Mouse (Mus musculus) large intestine, adult 2 months (tissue): ENCODE measurements around the gene Tjap1. TPM values are rescaled to one million over a fixed set of nuclear protein-coding genes. Genes with fewer than 3 reads are reported as not detected.

Experiments used
- DNase-seq: peaks from one replicate; pipeline ENCODE4 v3.0.0-alpha.2; 2012; ENCODE audit warnings: low read depth, low spot score
- WGBS: fragments of 180-500 bp; shearing (Covaris S2); methylation state at CpG from one replicate; pipeline ENCODE4 v1.1.7; 2018; 5-methylcytosine and 5-hydroxymethylcytosine counted together
- polyA plus RNA-seq: library from polyadenylated mRNA; depleted of rRNA; stranded (reverse); fragments of >200 nt; gene quantifications from 2 replicates; pipeline ENCODE4 v1.2.3, GENCODE M21; 2012; rRNA removed

Gene Tjap1
- polyA plus RNA-seq: 27.3 and 47.7 TPM in 2 replicates

DNA sequence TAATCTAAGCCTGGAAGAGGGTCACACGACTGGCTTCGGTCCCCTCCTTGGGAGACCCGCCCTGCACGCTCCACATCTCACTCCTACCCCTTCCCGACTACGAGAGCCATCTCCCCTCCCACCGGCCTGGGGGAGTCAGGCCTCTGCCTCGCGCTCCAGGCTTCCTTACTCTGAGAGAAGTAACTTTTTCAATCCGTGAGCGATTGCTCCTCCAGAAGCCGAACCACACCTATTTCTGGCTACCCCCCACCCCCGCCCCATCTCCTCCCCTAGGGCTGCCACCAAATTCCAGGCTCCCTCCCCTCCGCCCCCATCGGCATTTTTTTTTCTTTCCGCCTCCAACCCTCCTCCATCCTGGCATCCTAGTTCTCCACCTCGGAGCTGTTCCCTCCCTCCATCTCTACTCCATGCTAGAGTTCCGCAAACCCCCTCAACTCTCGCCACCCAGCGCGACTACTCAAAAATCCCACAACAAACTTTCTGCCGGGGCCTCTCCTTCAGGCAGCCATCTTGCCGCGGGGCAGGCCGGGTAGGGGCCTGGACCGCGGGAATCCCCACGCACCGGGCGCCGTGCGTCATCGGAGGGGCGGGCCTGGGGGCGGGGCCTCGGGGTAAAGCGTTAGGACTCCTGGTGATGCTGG, at the start of gene Tjap1:
Gene Tjap1, minus strand, starts transcription at position 544 of the 641 bp plus-strand sequence.
- WGBS: under 1% methylated on average over 36 of the region's 37 CpGs
- peak; percentile 61 for DNase-seq

DNA sequence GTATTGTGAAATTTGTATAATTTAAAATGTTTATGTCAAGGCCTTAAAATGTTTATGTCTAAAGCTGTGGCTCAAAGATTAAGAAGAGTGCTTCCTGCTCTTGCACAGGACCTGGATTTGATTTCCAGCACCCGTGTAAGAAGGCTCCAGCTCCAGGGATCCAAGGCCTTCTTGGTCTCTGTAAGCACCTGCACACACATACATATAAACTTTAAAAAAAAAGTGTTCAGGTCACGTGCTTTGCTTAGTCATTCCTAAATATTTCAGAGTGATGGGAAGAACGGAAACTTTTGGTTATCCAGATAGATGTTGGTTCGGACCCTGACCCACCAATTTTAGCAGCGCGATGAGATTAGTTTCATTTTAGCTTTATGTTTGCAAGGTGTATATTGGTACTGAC, 45.9 kb upstream of the Tjap1 start:
- 68% methylated on average over 6 of the region's 6 CpGs for WGBS
- DNase-seq: no peak

DNA sequence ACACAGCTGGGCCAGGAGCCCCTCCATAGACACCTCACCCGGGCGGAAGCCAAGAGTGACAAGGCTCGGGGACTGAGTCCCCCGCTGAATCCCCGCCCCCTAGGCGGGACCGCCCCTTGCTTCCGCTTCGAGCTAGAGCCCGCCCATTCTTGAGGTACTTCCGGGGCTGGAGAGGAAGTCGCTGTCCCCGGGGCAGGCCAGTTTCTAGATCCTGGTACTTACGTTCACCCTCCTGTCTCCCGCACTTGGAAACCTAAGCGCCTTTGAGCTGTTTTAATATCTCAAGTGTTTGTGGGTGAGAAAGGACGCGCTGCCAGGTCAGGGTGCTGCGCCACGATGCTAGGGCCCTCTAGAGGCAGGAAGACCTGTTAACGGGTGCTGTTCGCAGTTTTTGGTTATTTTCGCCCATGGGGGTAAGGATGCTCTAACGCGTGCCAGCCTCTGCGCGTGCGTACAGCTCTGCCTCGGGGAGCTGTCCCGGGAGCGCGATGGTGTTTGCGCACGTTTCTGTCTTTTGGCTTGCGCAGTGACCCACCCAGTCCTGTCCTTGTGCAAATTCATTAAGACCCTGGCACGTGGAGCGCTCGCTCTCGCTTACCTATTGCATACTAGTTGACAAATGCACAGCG, 45.2 kb upstream of the Tjap1 start, which contains the start of gene Abcc10:
Gene Abcc10, minus strand, starts transcription at position 447 of the 629 bp plus-strand sequence.
- DNase-seq: peak; percentile 97
- under 1% methylated on average over 40 of the region's 40 CpGs for WGBS

DNA sequence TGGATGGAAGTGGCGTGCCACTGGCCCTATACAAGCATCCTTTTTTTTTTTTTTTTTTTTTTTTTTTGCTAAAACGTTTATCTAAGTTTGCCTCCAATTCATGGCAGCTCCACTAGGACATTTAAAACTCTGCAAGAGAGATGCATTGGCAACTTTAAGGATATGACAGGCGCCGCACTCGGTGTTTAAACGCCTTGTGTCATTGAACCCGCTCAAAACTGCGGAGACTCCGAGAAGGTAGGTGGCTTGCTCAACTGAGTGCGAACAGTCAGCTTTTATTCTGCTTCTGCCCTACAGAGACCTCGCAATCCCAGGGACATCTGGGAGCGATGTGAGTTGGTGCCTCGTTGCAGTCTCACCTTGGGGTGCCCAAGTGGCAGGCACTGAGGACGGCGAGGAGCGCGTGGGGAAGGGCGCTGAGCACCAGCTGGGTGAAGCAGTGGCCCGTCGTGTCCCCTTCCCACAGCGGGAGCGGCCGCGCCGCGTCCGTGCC, 44.6 kb upstream of the Tjap1 start:
- 3% methylated on average over 27 of the region's 27 CpGs for WGBS
- no peak for DNase-seq

DNA sequence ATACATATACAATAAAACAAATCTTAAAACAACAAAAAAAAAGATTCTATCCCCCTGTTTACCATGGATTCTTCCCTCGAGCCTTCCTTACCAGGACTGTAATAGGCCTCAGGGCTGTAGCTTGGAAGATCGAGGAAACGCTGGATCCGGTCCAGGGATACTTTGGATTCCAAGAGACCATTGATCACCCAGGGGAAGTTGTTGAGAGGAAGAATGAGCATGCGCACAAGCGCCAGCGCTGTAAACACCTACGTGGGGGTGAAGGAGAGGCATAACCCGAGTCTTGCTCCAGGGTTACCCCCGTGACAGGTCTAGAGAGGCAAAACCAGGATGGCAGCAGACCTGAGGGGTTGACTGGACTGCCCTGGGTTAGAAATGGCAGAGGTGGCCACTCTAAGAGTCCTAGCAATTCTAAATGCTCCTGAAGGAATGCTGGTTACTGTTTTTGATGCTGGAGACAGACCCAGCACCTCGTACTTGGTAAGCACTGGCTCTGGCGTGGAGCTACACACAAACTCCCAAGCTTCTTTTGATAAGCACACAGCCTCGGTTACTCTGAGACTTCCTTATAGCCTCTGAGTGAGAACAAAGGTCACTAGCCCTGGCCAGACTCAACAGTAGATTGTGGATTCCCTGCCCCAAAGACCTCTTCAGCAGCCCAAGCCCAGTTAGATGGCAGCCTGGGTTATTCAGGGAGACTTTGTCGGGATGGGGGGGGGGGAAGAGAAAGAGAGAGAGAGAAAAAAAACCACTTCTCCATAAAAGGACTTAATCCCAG, 39.4 kb upstream of the Tjap1 start:
- no peak for DNase-seq
- 32% methylated on average over 14 of the region's 14 CpGs for WGBS

DNA sequence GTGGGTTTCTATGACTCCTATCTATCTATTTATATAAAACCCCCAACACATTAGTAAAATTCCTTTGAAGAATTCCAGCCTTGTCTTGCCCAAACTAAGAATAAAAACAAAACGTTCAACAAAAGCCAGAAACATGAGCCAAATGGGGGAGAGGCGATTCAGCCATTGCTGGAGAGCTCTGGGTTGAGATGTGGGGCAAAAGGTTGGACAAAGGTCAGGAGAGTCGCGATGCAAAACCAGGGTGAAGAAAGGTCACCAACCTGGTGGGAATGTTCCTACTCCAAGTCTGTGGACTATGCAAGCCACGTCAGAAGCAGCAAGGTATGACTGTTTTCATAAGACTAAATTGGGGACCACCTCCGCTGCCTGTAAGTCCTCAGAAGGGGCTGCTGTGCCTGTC, 37.7 kb upstream of the Tjap1 start:
- WGBS: 68% methylated on average over 6 of the region's 6 CpGs
- DNase-seq: no peak

DNA sequence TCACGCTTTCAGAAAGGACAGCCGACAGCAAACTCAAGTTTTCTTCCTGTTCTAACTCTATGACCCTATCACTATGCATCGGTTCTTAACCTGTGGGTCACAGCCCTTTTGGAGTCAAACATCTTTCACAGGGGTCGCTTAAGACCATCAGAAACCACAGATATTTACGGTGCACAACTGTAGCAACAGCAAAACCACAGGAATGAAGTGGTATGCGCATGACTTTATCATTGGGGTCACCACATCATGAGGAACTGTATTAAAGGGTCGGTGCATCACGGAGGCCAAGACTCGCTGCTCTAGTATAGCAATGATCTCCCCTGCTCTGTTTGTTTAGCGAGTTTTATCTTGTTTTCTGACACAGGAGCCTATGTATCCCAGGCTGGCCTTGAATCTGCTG, 33.0 kb upstream of the Tjap1 start:
- DNase-seq: no peak
- WGBS: 82% methylated on average over 10 of the region's 10 CpGs

DNA sequence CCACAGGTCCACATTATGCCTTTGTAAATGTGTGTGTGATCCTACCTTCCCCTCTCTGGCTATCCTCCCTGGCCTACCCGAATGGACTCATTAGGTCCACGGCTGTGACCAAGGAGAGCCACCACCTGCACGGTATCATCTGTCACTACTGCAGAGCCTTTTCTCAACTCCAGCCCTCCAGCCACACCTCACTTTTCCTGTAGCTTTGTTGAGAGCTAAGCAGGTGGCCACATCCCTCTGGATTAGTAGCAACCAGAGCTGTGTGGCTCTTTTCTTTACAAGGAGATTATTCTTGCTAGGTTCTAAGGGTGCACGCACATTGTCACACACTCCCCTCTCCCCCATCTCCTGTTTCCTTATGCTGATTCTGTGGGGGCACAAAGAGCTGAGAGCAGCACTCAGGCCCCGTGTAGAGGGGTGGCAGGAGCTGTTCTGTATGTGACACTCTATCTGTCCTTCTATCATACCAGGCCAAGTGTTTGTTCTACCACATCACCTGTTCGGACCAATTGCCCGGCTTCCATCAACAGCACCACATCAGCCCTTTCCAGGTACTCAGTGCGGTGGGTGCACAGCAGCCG, 30.4 kb upstream of the Tjap1 start:
- no peak for DNase-seq
- 89% methylated on average over 9 of the region's 9 CpGs for WGBS

DNA sequence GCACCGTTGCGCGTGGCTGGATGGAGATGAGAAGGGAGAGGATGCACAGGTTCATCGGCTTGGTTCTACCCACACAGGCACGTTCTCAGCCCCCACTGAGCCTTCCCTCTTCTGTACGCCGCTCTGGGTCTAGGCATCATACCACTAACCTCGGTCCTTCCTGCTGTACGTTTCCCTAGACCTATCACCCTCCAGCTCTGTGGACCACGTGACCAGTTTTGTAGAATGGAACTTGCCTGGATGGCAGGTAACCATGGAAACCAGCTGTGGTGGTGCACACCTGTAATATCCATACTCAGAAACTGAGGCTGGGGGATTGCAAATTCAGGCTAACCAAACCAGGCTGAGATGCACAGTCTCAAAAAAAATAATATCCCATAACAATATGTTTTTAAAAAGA, 27.7 kb upstream of the Tjap1 start:
- WGBS: 89% methylated on average over 10 of the region's 10 CpGs

DNA sequence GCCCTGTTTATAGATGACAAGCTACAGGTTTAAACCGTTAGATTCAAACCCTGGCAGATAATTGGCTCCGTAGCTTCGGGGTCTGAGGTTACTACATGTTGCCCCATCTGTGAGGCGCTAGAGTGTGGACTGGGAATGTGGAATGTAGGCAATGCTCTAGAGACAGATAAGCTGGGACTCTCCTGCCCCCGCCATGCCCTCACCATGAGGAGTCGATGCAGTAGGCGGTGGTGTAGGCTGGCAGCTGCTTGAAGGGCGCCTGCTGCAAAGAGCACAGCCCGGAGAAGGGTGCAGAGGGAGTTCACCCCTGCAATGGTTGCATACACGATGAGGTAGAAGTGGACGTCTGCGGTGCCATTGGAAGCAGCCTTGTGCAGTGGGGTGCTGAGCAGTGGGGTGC, 27.0 kb upstream of the Tjap1 start:
- no peak for DNase-seq
- WGBS: 83% methylated on average over 12 of the region's 12 CpGs

More for the DNA sequence above, 27.7 kb upstream of the Tjap1 start:
- DNase-seq: no peak

DNA sequence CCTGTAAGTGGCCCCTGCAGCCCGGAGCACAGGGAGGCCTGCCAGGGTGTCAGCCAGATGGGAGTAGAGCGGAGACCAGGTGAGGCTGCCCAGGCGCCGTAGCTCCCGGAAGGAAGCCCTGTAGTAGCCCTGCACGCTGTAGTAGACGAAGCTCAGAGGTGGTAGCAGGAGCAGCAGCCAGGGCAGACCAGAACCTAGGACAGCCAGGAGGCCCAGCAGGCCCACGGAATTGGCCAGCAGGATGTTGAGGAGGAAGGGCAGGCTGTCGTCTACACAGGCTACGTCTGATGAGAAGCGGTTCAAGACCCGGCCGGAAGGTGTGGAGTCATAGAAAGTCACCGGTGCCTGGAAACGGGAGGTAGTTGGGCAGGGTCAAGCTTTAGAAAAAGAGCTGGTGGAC, 24.1 kb upstream of the Tjap1 start:
- no peak for DNase-seq
- 94% methylated on average over 15 of the region's 15 CpGs for WGBS

DNA sequence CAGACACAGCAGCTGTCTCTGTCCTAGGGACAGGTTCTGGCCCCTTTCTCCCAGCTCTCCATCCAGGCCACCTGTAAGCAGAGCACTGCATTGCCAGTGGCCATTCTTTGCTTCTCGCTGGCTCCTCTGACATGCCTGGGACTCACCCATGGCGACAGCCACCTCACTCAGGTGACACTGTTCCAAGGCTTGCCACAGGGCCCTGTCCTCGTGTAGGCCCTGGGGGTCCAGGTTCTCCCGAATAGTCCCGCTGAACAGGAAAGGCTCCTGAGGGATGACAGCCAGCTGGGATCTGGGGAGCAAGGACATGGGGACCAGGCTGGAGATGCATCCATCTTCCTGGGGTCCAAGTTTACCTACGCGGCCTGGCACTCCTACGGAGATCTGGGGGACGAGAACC, 21.4 kb upstream of the Tjap1 start:
- DNase-seq: no peak
- WGBS: 92% methylated on average over 9 of the region's 9 CpGs

DNA sequence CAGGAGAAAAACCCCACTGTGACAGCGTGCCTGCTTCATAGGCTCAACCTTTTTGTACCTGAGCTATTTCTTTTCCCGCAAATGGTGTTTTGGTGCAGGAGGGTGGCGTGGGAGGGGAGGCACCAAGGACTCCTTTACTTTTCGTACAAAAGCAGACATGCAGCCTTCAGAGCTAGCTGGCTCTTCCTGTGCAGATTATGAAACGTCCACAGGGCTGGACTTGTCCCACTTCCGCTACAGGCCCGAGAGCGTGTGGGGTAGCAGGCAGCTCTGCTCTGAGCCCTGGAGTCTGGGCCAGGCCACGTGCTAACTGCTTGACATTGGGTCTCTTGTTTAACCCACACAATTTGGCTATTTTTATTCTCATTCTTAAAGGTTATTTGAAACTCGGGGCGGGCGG, 19.1 kb upstream of the Tjap1 start:
- 80% methylated on average over 12 of the region's 12 CpGs for WGBS
- DNase-seq: no peak

DNA sequence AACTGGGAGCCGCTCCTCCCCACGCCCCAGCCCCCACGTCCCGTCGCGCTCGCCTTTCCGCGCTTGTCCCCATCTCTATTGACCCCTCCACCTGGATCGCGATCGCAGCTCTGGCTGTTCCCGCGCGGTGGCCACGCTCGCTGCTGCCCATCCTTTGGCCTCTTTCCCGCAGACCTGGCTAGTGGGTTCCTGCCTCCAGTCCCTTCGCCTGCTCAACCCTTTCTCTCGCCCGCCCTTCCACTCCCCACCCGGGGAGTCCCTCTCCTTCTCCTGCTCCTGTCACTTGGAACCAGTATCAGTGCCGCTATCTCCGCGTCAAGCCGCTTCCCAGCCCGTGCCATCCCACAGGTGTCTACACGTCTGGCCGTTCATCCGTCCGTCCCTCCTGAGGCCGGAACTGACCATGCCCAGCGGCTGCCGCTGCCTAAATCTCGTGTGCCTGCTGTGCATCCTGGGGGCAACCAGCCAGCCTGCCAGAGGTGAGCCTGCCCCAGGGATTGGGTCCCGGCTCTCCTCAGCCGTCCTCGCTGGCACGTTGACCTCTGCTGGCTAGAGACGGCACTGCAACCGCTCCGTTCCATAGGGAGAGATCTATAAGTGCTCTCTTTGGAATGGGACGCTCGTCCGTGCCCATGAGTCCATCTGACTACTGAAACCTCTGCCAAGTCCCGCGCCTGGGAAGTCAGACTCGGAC, 15.5 kb upstream of the Tjap1 start:
- DNase-seq: peak; percentile 63
- WGBS: under 1% methylated on average over 48 of the region's 48 CpGs

DNA sequence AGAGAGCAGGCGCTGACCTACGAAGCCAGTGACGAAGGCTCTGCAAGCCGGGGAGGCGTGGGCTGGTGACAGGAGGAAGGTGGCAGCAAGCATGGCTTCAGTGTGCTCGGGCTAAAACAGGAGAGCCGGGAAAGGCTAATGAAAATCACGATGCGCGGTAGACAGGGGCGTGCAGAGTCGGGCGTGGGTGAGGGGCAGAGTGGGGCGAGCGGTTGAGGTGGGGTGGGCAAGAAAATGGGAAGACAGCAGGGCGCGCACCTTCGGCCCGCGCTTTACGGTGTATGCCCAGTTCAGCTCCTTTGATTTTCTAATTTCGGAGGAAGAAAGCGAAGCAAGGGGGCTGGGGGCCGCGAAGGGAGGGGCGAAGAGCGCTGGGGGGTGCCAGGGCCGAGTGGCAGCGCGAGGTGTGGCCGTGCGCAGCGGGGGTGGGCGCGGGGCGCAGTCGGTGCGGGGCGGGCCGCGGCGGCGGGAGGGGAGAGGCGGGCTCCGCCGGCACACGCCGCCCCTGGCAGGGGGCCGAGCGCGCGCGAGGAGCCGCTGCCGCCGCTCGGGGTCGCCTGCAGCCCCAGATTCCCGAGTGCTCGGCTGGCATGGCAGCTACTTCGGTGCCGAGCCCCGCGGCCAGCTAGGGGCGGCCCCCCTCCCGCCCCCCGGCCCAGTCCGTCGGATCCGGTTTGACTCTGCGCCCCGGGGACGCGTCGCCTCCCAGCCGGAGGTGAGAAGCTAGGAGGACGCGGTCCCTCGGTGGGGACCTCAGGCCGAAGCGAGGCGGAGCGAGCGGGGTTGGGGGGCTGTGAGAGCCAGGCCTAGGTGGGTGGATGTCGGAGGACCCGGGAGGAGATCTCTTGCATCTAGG, 14.8 kb upstream of the Tjap1 start, which contains the start of gene Dlk2:
Gene Dlk2, plus strand, starts transcription at position 58 of the 856 bp plus-strand sequence.
- DNase-seq: no peak
- WGBS: under 1% methylated on average over 79 of the region's 86 CpGs

DNA sequence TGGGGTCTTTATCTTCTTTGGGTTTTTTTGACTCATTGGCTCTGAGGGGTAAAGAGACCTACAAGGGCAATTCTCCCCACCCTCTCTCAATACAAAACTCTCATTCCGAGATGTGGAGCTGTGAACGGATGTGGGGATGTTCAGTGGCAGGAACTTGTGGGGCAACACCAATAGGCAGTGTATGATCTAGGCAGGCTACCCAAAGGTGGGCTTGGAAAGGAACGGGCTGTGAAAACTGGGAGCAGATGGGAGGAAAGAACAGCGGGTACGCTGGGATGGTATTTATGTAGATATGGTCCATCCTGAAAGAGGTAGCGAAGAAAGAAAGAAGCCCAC, 14.2 kb upstream of the Tjap1 start:
- WGBS: 18% methylated on average over 6 of the region's 6 CpGs
- DNase-seq: no peak

DNA sequence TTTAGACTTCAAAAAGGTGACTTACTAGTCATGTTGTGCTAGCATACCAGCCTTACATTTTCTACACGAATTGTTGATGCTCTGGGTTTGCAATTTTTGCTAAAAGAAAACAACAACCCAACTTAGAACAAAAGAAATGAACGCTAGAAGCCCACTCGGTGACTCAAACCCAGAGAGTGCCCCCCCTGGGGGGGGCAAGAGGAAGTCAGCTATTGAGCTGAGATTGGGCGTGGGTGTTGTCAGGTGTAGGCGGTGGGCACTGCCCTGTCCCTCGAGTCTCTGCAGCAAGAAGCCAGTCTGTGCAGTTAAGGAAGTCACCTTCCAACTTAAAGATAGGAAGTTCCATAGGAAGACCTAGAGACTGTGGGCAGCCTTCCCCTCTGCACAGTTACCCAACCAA, 13.8 kb upstream of the Tjap1 start:
- no peak for DNase-seq
- WGBS: 29% methylated on average over 6 of the region's 6 CpGs

DNA sequence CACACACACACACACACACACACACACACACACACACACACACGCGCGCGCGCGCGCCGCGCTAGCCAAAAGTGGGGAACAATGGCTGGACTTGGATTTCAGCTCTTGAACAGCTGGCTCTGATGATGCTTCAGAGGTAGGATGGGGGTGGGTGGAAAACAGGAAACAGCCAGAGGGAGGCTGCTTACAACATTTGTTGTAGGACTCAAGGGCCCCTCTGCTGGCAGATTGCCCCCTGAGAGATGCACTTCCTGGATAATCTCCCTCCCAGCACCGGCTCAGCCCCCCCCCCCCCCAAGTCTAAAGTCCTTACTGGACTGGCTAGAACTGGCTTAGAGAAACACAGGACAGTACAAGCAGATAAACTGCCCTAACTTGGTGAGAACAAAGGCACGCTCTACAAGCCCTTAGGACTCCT, 4.9 kb upstream of the Tjap1 start:
- no peak for DNase-seq
- WGBS: 51% methylated on average over 11 of the region's 11 CpGs

DNA sequence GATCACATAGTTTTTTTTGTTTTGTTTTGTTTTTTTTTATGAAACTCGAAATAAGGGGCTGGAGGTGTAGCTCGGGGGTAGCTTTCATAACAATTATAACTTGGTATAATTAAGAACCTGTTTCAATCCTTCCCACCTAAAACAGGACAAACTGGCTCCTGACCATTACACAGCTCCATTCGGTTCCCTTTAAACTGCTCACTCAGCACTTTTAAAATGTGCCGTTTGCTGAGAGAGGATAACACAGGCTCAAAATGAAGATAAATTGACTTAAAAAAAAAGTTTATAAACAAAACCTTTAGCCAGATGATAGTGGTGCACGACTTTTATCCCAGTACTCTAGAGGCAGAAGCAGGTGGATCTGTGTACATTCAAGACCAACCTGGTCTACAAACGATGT, 2.6 kb upstream of the Tjap1 start:
- DNase-seq: no peak
- WGBS: 42% methylated on average over 6 of the region's 6 CpGs
